8 mouse cellular contexts compared by ENCODE assay signal in genomic region chr5:65731173-65732007, GRCm38 (mm10). TPM values are rescaled to one million over a fixed set of nuclear protein-coding genes. Genes with fewer than 3 reads are reported as not detected.
DNase-seq lines count a peak whose midpoint lies in the region; ATAC-seq and TF ChIP-seq lines count a peak whose summit lies in the region.

No protein-coding gene starts in this region.

- H3K9ac ChIP-seq in liver, embryonic 14.5 days (replicated peaks), result peak overlapping the region; percentile 52
- no peak overlapping the region for H3K9ac ChIP-seq in stomach, postnatal 0 days (ENCODE audit: low read length)

- intact Hi-C loops in heart, postnatal 10 days (cut with DNase I), result loop anchor here (2.0 kb wide), 1 partner anchor 21 kb away; no protein-coding TSS in a partner anchor

- H3K4me1 ChIP-seq in liver, embryonic 14.5 days (replicated peaks; ENCODE audit: control insufficient read depth in 2 of 2, insufficient read depth in 2 of 2, low read length in 1 of 2), result peaks cover 19 to 39% of the 10 kb centered on the region in 2 experiments
- no peaks in the 10 kb centered on the region for H3K4me1 ChIP-seq in stomach, postnatal 0 days (replicated peaks; ENCODE audit: control insufficient read depth, insufficient read depth)

- peak; percentile 89 for TF ChIP-seq EP300 in liver, embryonic 14.5 days (IDR thresholded peaks at IDR 0.05; ENCODE audit: low read depth)
- no peak for TF ChIP-seq EP300 in stomach, postnatal 0 days (optimal IDR thresholded peaks at IDR 0.05)

- DNase-seq in MEL-GATA-1-ER (ENCODE audit: extremely low read depth, low read depth), result peak; percentile 99
- DNase-seq in c-Kit-positive CD71-positive TER-119-positive erythroid progenitor cells, embryonic 14.5 days (ENCODE audit: low spot score), result peak; percentile 91
- peak; percentile 64 to 73 for DNase-seq in heart, postnatal 10 days
- peak; percentile 86 to 90 (median 87) for DNase-seq in liver, embryonic 14.5 days (ENCODE audit: low read depth in 3 of 3, low spot score in 3 of 3)
- peak; percentile 56 for DNase-seq in stomach, postnatal 0 days (ENCODE audit: low spot score)
- no peak for DNase-seq in thymus, postnatal 25 days
- DNase-seq in cerebellum, adult 8-10 months, result no peak
- no peak for DNase-seq in layer of hippocampus, postnatal 25 days (ENCODE audit: extremely low spot score in 1 of 2, low spot score in 1 of 2)

- peak; percentile 99 for ATAC-seq in liver, embryonic 14.5 days (ENCODE audit: insufficient read depth)
- ATAC-seq in stomach, postnatal 0 days (ENCODE audit: low FRiP score, low TSS enrichment), result peak; percentile 54

- no peaks in the 10 kb centered on the region for H3K27me3 ChIP-seq in liver, embryonic 14.5 days (ENCODE audit: control insufficient read depth, insufficient read depth, low read length)
- H3K27me3 ChIP-seq in stomach, postnatal 0 days (ENCODE audit: control insufficient read depth, insufficient read depth, low read length), result no peaks in the 10 kb centered on the region

- no peaks in the 10 kb centered on the region for H3K9me3 ChIP-seq in liver, embryonic 14.5 days (ENCODE audit: control insufficient read depth, low read length)
- H3K9me3 ChIP-seq in stomach, postnatal 0 days (ENCODE audit: control insufficient read depth, low read length), result no peaks in the 10 kb centered on the region

- 8% methylated on average over 9 of the region's 9 CpGs for WGBS in liver, embryonic 14.5 days (ENCODE audit: insufficient replicate concordance)
- 55% methylated on average over 9 of the region's 9 CpGs for WGBS in stomach, postnatal 0 days

- no peak overlapping the region; a peak in 1 of 4 replicates for H3K4me3 ChIP-seq in liver, embryonic 14.5 days (ENCODE audit: insufficient read depth in 1 of 2, low read depth in 2 of 2, low read length in 2 of 2)
- H3K4me3 ChIP-seq in stomach, postnatal 0 days (ENCODE audit: low read depth, low read length), result no peak overlapping the region

- H3K36me3 ChIP-seq in liver, embryonic 14.5 days (replicated peaks; ENCODE audit: control insufficient read depth, insufficient read depth, low read depth), result no peaks in the 10 kb centered on the region
- no peaks in the 10 kb centered on the region for H3K36me3 ChIP-seq in stomach, postnatal 0 days (ENCODE audit: control insufficient read depth, insufficient read depth, low read length)

- TF ChIP-seq CTCF in liver, embryonic 14.5 days (IDR thresholded peaks at IDR 0.05; ENCODE audit: low read depth), result 0 out of 2 replicates have a peak, but pooled peaks have one; percentile 6
- no peak for TF ChIP-seq CTCF in stomach, postnatal 0 days (IDR thresholded peaks at IDR 0.05; ENCODE audit: low read depth)

- H3K4me2 ChIP-seq in liver, embryonic 14.5 days (ENCODE audit: low read depth), result peak overlapping the region; percentile 60
- H3K4me2 ChIP-seq in stomach, postnatal 0 days (replicated peaks; ENCODE audit: low read depth), result no peak overlapping the region

- peak overlapping the region; percentile 86 for H3K27ac ChIP-seq in liver, embryonic 14.5 days
- H3K27ac ChIP-seq in stomach, postnatal 0 days (replicated peaks), result no peak overlapping the region

RNA-seq across cellular contexts. Expression of gene N4bp2, which starts 31.9 kb away (rescaled TPM):
- total RNA-seq in heart, postnatal 10 days (2021), result 10 to 100 TPM; 27.6 to 28.3 TPM
- 4.2 and 6.5 TPM in 2 replicates for polyA plus RNA-seq in liver, embryonic 14.5 days (2012; rRNA removed)
- polyA plus RNA-seq in liver, embryonic 14.5 days (2014; fragmentation: Nextera tagmentation; extraction: Ambion mirVana), result 12.2 and 12.4 TPM in 2 replicates
- polyA plus RNA-seq in stomach, postnatal 0 days (2015; fragmentation: Nextera tagmentation; extraction: Ambion mirVana), result 5.7 and 6.0 TPM in 2 replicates
- 10 to 100 TPM; 11.4 to 11.5 TPM for total RNA-seq in layer of hippocampus, postnatal 25 days (2021)

RNA-seq across cellular contexts. Expression of gene Pds5a, which starts 33.3 kb away (rescaled TPM):
- total RNA-seq in heart, postnatal 10 days (2021), result 10 to 100 TPM; 66.2 to 75.7 TPM
- polyA plus RNA-seq in liver, embryonic 14.5 days (2012; rRNA removed), result 24.4 and 31.4 TPM in 2 replicates
- polyA plus RNA-seq in liver, embryonic 14.5 days (2014; fragmentation: Nextera tagmentation; extraction: Ambion mirVana), result 24.9 and 27.3 TPM in 2 replicates
- polyA plus RNA-seq in stomach, postnatal 0 days (2015; fragmentation: Nextera tagmentation; extraction: Ambion mirVana), result 16.7 and 18.1 TPM in 2 replicates
- total RNA-seq in layer of hippocampus, postnatal 25 days (2021), result 10 to 100 TPM; 68.3 to 78.2 TPM

Comparison
In these comparisons a context has a peak if more than half of its experiments do, and no peak if none do; other contexts are left out.
1. DNase-seq: peak in MEL-GATA-1-ER (single experiment), c-Kit-positive CD71-positive TER-119-positive erythroid progenitor cells, embryonic 14.5 days (single experiment), heart, postnatal 10 days (2 of 2), liver, embryonic 14.5 days (3 of 3) and stomach, postnatal 0 days (single experiment); none in thymus, postnatal 25 days (single experiment), cerebellum, adult 8-10 months (single experiment) and layer of hippocampus, postnatal 25 days (0 of 2).